Mouse (Mus musculus): ENCODE measurements around the gene Slc39a5.

The Slc39a5 gene

GRCm38 (mm10) chr10:128376455-128377211, 24.4 kb downstream of the Slc39a5 start, which contains the start of gene Ankrd52:
TSS of gene Ankrd52 (plus strand) at chr10:128377115.
- peak; percentile 52 to 77 for DNase-seq (ENCODE audit: low read depth in 1 of 2, low spot score in 2 of 2)

GRCm38 (mm10) chr10:128376099-128376454, 25.0 kb downstream of the Slc39a5 start:
- no peak for DNase-seq (ENCODE audit: low read depth in 1 of 2, low spot score in 2 of 2)

- no peak for DNase-seq (ENCODE audit: low read depth in 1 of 2, low spot score in 2 of 2)
Observed at GRCm38 (mm10) chr10:128374393-128374792, 26.6 kb downstream of the Slc39a5 start.

- DNase-seq (ENCODE audit: low read depth in 1 of 2, low spot score in 2 of 2): peak; percentile 50 to 71
Observed at GRCm38 (mm10) chr10:128372989-128373748, 27.9 kb downstream of the Slc39a5 start.

- DNase-seq (ENCODE audit: low read depth in 1 of 2, low spot score in 2 of 2): no peak
Observed at GRCm38 (mm10) chr10:128372142-128372541, 28.9 kb downstream of the Slc39a5 start.

- DNase-seq (ENCODE audit: low read depth in 1 of 2, low spot score in 2 of 2): no peak
Observed at GRCm38 (mm10) chr10:128370601-128371000, 30.4 kb downstream of the Slc39a5 start.

- no peak for DNase-seq (ENCODE audit: low read depth in 1 of 2, low spot score in 2 of 2)
Observed at GRCm38 (mm10) chr10:128370021-128370420, 31.0 kb downstream of the Slc39a5 start.

- no peak for DNase-seq (ENCODE audit: low read depth in 1 of 2, low spot score in 2 of 2)
Observed at GRCm38 (mm10) chr10:128369599-128369998, 31.4 kb downstream of the Slc39a5 start.

GRCm38 (mm10) chr10:128369218-128369543, 31.8 kb downstream of the Slc39a5 start:
- DNase-seq (ENCODE audit: low read depth in 1 of 2, low spot score in 2 of 2): no peak

GRCm38 (mm10) chr10:128368402-128369217, 32.4 kb downstream of the Slc39a5 start, which contains the start of gene Coq10a:
TSS of gene Coq10a (minus strand) at chr10:128368997.
- DNase-seq (ENCODE audit: low read depth in 1 of 2, low spot score in 2 of 2): peak; percentile 66 to 86

- DNase-seq (ENCODE audit: low read depth in 1 of 2, low spot score in 2 of 2): no peak
Observed at GRCm38 (mm10) chr10:128367899-128368401, 33.1 kb downstream of the Slc39a5 start.

GRCm38 (mm10) chr10:128362568-128362967, 38.5 kb downstream of the Slc39a5 start:
- no peak for DNase-seq (ENCODE audit: low read depth in 1 of 2, low spot score in 2 of 2)

- no peak for DNase-seq (ENCODE audit: low read depth in 1 of 2, low spot score in 2 of 2)
Observed at GRCm38 (mm10) chr10:128361836-128362235, 39.2 kb downstream of the Slc39a5 start.

- no peak for DNase-seq (ENCODE audit: low read depth in 1 of 2, low spot score in 2 of 2)
Observed at GRCm38 (mm10) chr10:128359226-128359625, 41.8 kb downstream of the Slc39a5 start.

- peak in 1 of 2 experiments; percentile 28 for DNase-seq (ENCODE audit: low read depth in 1 of 2, low spot score in 2 of 2)
Observed at GRCm38 (mm10) chr10:128358796-128359195, 42.2 kb downstream of the Slc39a5 start.

- no peak for DNase-seq (ENCODE audit: low read depth in 1 of 2, low spot score in 2 of 2)
Observed at GRCm38 (mm10) chr10:128347541-128347940, 53.5 kb downstream of the Slc39a5 start.

All from monocyte, adult 2 months (primary cell).